Mouse (Mus musculus): ENCODE data around the gene Apbb2. TPM values are rescaled to one million over a fixed set of nuclear protein-coding genes. Genes with fewer than 3 reads are reported as not detected.
A peak's percentile ranks its signal among the peaks of the same experiment; 100 is the strongest.

The Apbb2 gene
- polyA plus RNA-seq, 1 experiment from 2014 or later: 69.5 TPM

- peaks cover 37% of the 10 kb centered on the region for H3K4me1 ChIP-seq
- WGBS: 46% methylated on average over 10 of the region's 10 CpGs
- H3K4me2 ChIP-seq (replicated peaks): no peak overlapping the region
- no peaks in the 10 kb centered on the region for H3K36me3 ChIP-seq
- H3K9me3 ChIP-seq: no peaks in the 10 kb centered on the region
- no peaks in the 10 kb centered on the region for H3K27me3 ChIP-seq
- no peak overlapping the region for H3K27ac ChIP-seq (replicated peaks)
- ATAC-seq (ENCODE audit: low FRiP score, low read depth): no peak
- H3K9ac ChIP-seq (replicated peaks): no peak overlapping the region
- H3K4me3 ChIP-seq: no peak overlapping the region
These were observed 276.7 kb downstream of the Apbb2 start for GRCm38 (mm10) chr5:66341848-66342247.

DNA sequence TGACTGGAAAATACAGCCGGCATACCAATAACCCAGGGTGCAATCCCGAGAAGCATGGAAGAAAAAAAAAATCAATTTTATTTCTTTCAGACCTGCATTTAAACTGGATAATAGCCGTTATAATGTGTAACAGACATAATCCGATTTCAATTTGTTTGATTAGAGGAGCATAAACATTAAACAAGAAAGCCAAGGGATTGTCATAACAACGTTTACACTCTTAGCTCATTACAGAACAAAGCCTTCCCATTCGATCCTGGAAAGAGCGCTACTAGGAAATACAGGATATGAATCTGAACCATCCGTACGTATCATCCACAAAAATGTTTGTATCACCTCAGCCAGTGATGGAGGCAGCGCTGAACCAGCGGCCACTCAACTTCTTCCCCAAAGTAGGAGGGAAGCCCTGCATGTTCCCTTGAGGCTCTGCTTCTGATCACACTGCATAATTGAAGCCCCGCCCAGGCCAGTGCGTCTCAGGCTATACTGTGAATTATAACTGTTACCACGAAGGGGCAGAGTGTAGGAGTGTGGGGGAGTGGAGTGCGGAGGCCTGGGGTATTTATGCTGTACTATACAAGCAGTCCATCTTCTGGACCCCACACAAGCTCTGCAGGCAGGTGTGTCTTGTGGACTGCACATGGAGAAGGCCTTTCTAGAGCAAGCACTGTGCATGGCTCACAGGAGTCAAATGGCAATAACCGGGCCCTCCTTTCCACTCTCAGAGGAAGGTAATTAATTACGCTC, 278.1 kb downstream of the Apbb2 start:
- peaks cover 40% of the 10 kb centered on the region for H3K4me1 ChIP-seq
- H3K9ac ChIP-seq (replicated peaks): no peak overlapping the region
- no peak overlapping the region for H3K4me2 ChIP-seq (replicated peaks)
- H3K27ac ChIP-seq (replicated peaks): peak overlapping the region; percentile 40; the same call in 1 of the 2 replicates
- WGBS: 71% methylated on average over 17 of the region's 17 CpGs
- no peaks in the 10 kb centered on the region for H3K36me3 ChIP-seq
- no peak for ATAC-seq (ENCODE audit: low FRiP score, low read depth)
- H3K27me3 ChIP-seq: peaks cover 3% of the 10 kb centered on the region; the same call in 1 of the 2 replicates
- no peaks in the 10 kb centered on the region for H3K9me3 ChIP-seq
- H3K4me3 ChIP-seq: no peak overlapping the region

- no peak for ATAC-seq (ENCODE audit: low FRiP score, low read depth)
- no peak overlapping the region for H3K9ac ChIP-seq (replicated peaks)
- no peak overlapping the region for H3K27ac ChIP-seq (replicated peaks)
- H3K4me3 ChIP-seq: no peak overlapping the region
- no peaks in the 10 kb centered on the region for H3K9me3 ChIP-seq
- no peaks in the 10 kb centered on the region for H3K36me3 ChIP-seq
- 26% methylated on average over 7 of the region's 7 CpGs for whole genome bisulfite sequencing
- no peak overlapping the region for H3K4me2 ChIP-seq (replicated peaks)
- peaks cover 40% of the 10 kb centered on the region for H3K4me1 ChIP-seq
- peaks cover 3% of the 10 kb centered on the region; the same call in 1 of the 2 replicates for H3K27me3 ChIP-seq
These were observed 280.0 kb downstream of the Apbb2 start for GRCm38 (mm10) chr5:66338583-66338982.

DNA sequence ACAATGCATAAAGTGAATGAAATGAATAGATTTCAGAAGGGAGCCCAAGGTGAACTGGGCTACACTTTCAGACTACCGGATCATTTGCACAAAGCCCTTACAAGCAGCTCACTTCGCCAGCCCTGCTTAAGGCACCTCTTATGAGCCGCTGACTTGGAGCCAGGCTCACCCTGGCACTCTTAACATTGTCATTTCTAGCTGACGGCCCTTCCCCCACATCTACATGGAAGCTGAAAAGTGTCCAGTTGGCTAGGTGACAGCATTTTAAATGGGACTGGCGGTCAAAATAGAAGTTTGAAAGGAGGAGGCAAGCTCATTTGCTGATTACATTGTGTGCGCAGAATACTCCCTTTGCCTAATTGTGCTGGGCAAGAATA, 280.6 kb downstream of the Apbb2 start:
- peak overlapping the region; percentile 65; the same call in 1 of the 2 replicates for H3K9ac ChIP-seq (replicated peaks)
- H3K27ac ChIP-seq (replicated peaks): no peak overlapping the region
- H3K4me3 ChIP-seq: peak overlapping the region; percentile 48
- peak overlapping the region; percentile 85 for H3K4me2 ChIP-seq (replicated peaks)
- 31% methylated on average over 6 of the region's 6 CpGs for WGBS
- H3K4me1 ChIP-seq: peaks cover 40% of the 10 kb centered on the region
- H3K27me3 ChIP-seq: peaks cover 3% of the 10 kb centered on the region; the same call in 1 of the 2 replicates
- no peaks in the 10 kb centered on the region for H3K36me3 ChIP-seq
- ATAC-seq (ENCODE audit: low FRiP score, low read depth): peak; percentile 61
- H3K9me3 ChIP-seq: no peaks in the 10 kb centered on the region

GRCm38 (mm10) chr5:66337025-66337968, 281.3 kb downstream of the Apbb2 start:
- no peaks in the 10 kb centered on the region for H3K36me3 ChIP-seq
- H3K9ac ChIP-seq (replicated peaks): peak overlapping the region; percentile 65
- H3K4me3 ChIP-seq: peak overlapping the region; percentile 48
- peak overlapping the region; percentile 52 for H3K27ac ChIP-seq (replicated peaks)
- peak; percentile 81 for ATAC-seq (ENCODE audit: low FRiP score, low read depth)
- peak overlapping the region; percentile 85 for H3K4me2 ChIP-seq (replicated peaks)
- peaks cover 40% of the 10 kb centered on the region for H3K4me1 ChIP-seq
- H3K27me3 ChIP-seq: peaks cover 3% of the 10 kb centered on the region; the same call in 1 of the 2 replicates
- H3K9me3 ChIP-seq: no peaks in the 10 kb centered on the region
- WGBS: 5% methylated on average over 38 of the region's 38 CpGs

DNA sequence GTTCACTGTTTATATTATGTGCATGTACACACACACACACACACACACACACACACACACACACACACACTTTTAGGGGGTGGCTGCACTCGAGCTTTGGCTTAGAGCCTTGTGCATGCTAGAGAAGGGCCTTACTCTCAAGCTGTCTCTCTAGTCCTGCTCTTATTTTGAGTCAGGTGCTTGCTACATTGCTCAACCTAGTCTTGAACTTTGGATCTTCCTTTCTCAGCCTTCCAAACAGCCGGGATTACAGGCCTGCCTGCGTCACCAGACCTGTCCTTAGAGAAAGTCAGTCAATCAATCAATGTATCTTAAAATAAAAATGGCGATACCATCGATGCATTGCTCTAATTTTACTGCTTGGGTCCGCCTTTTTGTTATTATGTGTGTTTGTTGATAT, 287.8 kb downstream of the Apbb2 start:
- peaks cover 9% of the 10 kb centered on the region; the same call in 1 of the 2 replicates for H3K27me3 ChIP-seq
- H3K4me3 ChIP-seq: no peak overlapping the region
- H3K27ac ChIP-seq (replicated peaks): no peak overlapping the region
- WGBS: 91% methylated on average over 6 of the region's 6 CpGs
- H3K4me1 ChIP-seq: peaks cover 18% of the 10 kb centered on the region
- no peak for ATAC-seq (ENCODE audit: low FRiP score, low read depth)
- no peak overlapping the region for H3K4me2 ChIP-seq (replicated peaks)
- no peaks in the 10 kb centered on the region for H3K9me3 ChIP-seq
- H3K36me3 ChIP-seq: no peaks in the 10 kb centered on the region
- no peak overlapping the region for H3K9ac ChIP-seq (replicated peaks)

GRCm38 (mm10) chr5:66328766-66329165, 289.8 kb downstream of the Apbb2 start:
- Histone ChIP-seq H3K4me2 (replicated peaks) (peak overlapping the region; percentile 50), H3K36me3 (no peaks in the 10 kb centered on the region), H3K4me1 (peaks cover 21% of the 10 kb centered on the region), H3K9me3 (no peaks in the 10 kb centered on the region), H3K9ac (replicated peaks) (no peak overlapping the region), H3K27me3 (peaks cover 11% of the 10 kb centered on the region; the same call in 1 of the 2 replicates), H3K4me3 (no peak overlapping the region), H3K27ac (replicated peaks) (0 out of 2 replicates have a peak overlapping the region, but pooled peaks have one; percentile 77)
- WGBS: 76% methylated on average over 7 of the region's 7 CpGs
- ATAC-seq (ENCODE audit: low FRiP score, low read depth): no peak

DNA sequence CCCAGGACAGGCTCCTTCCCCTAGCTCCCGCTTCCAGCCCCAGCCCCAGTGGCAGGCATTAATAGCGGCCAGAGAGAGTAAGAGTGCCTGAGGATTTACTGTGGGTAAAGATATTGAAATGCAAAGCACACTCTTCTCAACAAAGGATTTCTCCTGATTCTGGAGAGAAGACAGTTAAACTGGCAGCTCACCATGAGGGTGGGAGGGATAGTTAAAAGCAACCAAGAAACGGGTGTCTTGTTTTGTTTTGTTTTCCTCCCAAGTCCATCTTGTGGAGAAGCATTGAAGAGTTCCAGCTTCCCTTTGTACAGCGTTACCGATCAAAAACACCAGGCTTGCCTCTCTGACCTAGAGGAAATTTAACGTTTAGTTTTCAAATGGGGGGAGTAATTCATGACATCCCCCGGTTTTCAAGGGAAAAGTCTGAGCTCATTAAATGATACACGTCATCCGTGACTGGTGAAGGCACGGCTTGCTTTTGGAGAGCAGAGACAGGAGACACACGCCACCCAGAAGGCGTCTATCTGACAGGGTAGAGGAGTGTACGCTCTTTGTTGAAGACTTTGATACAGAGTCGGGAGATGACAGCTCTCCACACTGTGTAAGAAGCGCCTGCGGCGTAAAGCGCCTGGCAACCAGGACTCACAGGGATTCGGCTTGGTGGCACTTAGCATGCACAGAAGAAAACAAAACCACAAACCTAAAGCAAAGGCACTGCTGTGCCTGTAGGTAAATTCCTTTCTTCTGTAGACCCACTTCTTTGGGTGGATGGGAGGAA, 290.4 kb downstream of the Apbb2 start:
- Histone ChIP-seq H3K36me3 (no peaks in the 10 kb centered on the region), H3K27ac (replicated peaks) (peak overlapping the region; percentile 77), H3K27me3 (peaks cover 11% of the 10 kb centered on the region; the same call in 1 of the 2 replicates), H3K4me2 (replicated peaks) (peak overlapping the region; percentile 50), H3K9me3 (no peaks in the 10 kb centered on the region), H3K4me1 (peaks cover 21% of the 10 kb centered on the region), H3K9ac (replicated peaks) (peak overlapping the region; percentile 25), H3K4me3 (peak overlapping the region; percentile 22)
- WGBS: 18% methylated on average over 19 of the region's 19 CpGs
- ATAC-seq (ENCODE audit: low FRiP score, low read depth): peak; percentile 93

DNA sequence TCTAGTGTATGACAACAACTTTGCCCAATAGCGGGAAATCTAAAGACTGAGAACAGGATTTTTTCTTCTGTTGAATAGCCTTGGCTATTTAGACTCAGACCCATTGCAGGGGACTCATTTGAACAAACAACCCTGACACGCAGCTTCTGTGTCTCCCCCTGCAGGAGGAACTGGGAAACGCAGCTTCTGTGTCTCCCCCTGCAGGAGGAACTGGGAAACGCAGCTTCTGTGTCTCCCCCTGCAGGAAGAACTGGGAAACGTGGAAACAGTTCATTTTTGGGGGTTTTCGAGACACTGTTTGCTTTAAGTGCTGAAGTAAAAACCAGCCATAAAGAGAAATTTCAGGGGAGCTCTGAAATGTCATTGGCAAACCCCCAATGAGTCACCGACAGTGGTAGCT, 292.2 kb downstream of the Apbb2 start:
- Histone ChIP-seq H3K4me2 (replicated peaks) (no peak overlapping the region), H3K27ac (replicated peaks) (no peak overlapping the region), H3K27me3 (peaks cover 11% of the 10 kb centered on the region; the same call in 1 of the 2 replicates), H3K9me3 (no peaks in the 10 kb centered on the region), H3K9ac (replicated peaks) (no peak overlapping the region), H3K36me3 (no peaks in the 10 kb centered on the region), H3K4me3 (no peak overlapping the region), H3K4me1 (peaks cover 21% of the 10 kb centered on the region)
- no peak for ATAC-seq (ENCODE audit: low FRiP score, low read depth)
- WGBS: 81% methylated on average over 7 of the region's 7 CpGs

- Histone ChIP-seq H3K27ac (replicated peaks) (no peak overlapping the region), H3K27me3 (peaks cover 3% of the 10 kb centered on the region; the same call in 1 of the 2 replicates), H3K9me3 (no peaks in the 10 kb centered on the region), H3K9ac (replicated peaks) (no peak overlapping the region), H3K4me2 (replicated peaks) (no peak overlapping the region), H3K4me3 (no peak overlapping the region), H3K36me3 (no peaks in the 10 kb centered on the region), H3K4me1 (peaks cover 27% of the 10 kb centered on the region)
- ATAC-seq (ENCODE audit: low FRiP score, low read depth): no peak
- WGBS: 91% methylated on average over 11 of the region's 11 CpGs
These were observed 295.0 kb downstream of the Apbb2 start for GRCm38 (mm10) chr5:66323603-66324002.

GRCm38 (mm10) chr5:66323131-66323530, 295.5 kb downstream of the Apbb2 start:
- Histone ChIP-seq H3K36me3 (no peaks in the 10 kb centered on the region), H3K4me3 (no peak overlapping the region), H3K27me3 (peaks cover 3% of the 10 kb centered on the region; the same call in 1 of the 2 replicates), H3K27ac (replicated peaks) (no peak overlapping the region), H3K4me2 (replicated peaks) (no peak overlapping the region), H3K9me3 (no peaks in the 10 kb centered on the region), H3K9ac (replicated peaks) (no peak overlapping the region), H3K4me1 (peaks cover 23% of the 10 kb centered on the region)
- no peak for ATAC-seq (ENCODE audit: low FRiP score, low read depth)
- 85% methylated on average over 4 of the region's 4 CpGs for WGBS
